Mouse (Mus musculus): Measurements from ENCODE around the gene Olfr1419. TPM values are rescaled to one million over a fixed set of nuclear protein-coding genes. Genes with fewer than 3 reads are reported as not detected.

Olfr1419 gene
- total and polyA plus RNA-seq, 3 experiments, result not detected

GRCm38 (mm10) chr19:11839119-11839518 lies 35.8 kb downstream of the Olfr1419 start, which contains the start of gene Olfr1417:
TSS of gene Olfr1417 (minus strand) at chr19:11839219.
- dilution Hi-C loops (cut with MboI; ENCODE audit: extremely low pct_ligation_motif_present, extremely low pct_unique_long_range_greater_than_20kb, low sequenced_read_pairs), result no loop called here
- in situ Hi-C loops (cut with MboI; ENCODE audit: low pct_ligation_motif_present, low pct_unique_long_range_greater_than_20kb, low sequenced_read_pairs), result no loop called here

GRCm38 (mm10) chr19:11823346-11824065 lies 51.4 kb downstream of the Olfr1419 start:
- no peaks in the 10 kb centered on the region for H3K79me2 ChIP-seq (replicated peaks; ENCODE audit: control insufficient read depth, extremely low read depth, insufficient read depth, poor library complexity, severe bottlenecking)
- H3K4me2 ChIP-seq (ENCODE audit: insufficient read depth, low read depth, poor library complexity, severe bottlenecking), result no peak overlapping the region
- peaks cover 0 to 10% of the 10 kb centered on the region in 2 experiments; a peak in 1 of 4 replicates for H3K4me1 ChIP-seq (ENCODE audit: control insufficient read depth in 1 of 2, insufficient read depth in 2 of 2)
- H3K4me3 ChIP-seq (replicated peaks in 1 of 3; ENCODE audit: low read depth in 2 of 3, low read length in 2 of 3, poor library complexity in 1 of 3), result no peak overlapping the region
- no peaks in the 10 kb centered on the region for H3K36me3 ChIP-seq (replicated peaks in 1 of 2; ENCODE audit: control insufficient read depth in 1 of 2, insufficient read depth in 1 of 2, low read length in 1 of 2)
- H3K9ac ChIP-seq (ENCODE audit: insufficient read depth, low read depth), result no peak overlapping the region
- H3K27ac ChIP-seq (ENCODE audit: insufficient read depth, low read depth), result no peak overlapping the region
- DNase-seq (ENCODE audit: extremely low read depth), result no peak
- peaks cover 21% of the 10 kb centered on the region for H3K27me3 ChIP-seq (replicated peaks)
- in situ Hi-C loops (cut with MboI; ENCODE audit: low pct_ligation_motif_present, low pct_unique_long_range_greater_than_20kb, low sequenced_read_pairs), result no loop called here
- no peaks in the 10 kb centered on the region for H3K9me3 ChIP-seq (replicated peaks; ENCODE audit: low read length)
- dilution Hi-C loops (cut with MboI; ENCODE audit: extremely low pct_ligation_motif_present, extremely low pct_unique_long_range_greater_than_20kb, low sequenced_read_pairs), result no loop called here
- no peak for TF ChIP-seq NRF1 (IDR thresholded peaks at IDR 0.05; ENCODE audit: low read depth, low read length)
- TF ChIP-seq RAD21 (IDR thresholded peaks at IDR 0.05; ENCODE audit: low read depth, low read length), result no peak
- no peak for TF ChIP-seq MYC (IDR thresholded peaks at IDR 0.05; ENCODE audit: low read depth, low read length)
- TF ChIP-seq EP300 (IDR thresholded peaks at IDR 0.05; ENCODE audit: low read length), result no peak
- no peak for TF ChIP-seq NELFE (IDR thresholded peaks at IDR 0.05; ENCODE audit: low read depth, low read length)
- no peak for TF ChIP-seq TBP (conservative IDR thresholded peaks at IDR 0.05; ENCODE audit: low read depth, low read length)
- no peak for TF ChIP-seq SMC3 (IDR thresholded peaks at IDR 0.05; ENCODE audit: low read depth, low read length)
- TF ChIP-seq MAFK (IDR thresholded peaks at IDR 0.05; ENCODE audit: insufficient replicate concordance, low read length), result no peak
- TF ChIP-seq USF1 (IDR thresholded peaks at IDR 0.05; ENCODE audit: low read depth, low read length), result no peak
- TF ChIP-seq ZC3H11A (IDR thresholded peaks at IDR 0.05; ENCODE audit: low read depth, low read length), result no peak
- no peak for TF ChIP-seq MAZ (IDR thresholded peaks at IDR 0.05; ENCODE audit: low read depth, low read length)
- TF ChIP-seq MEF2A (IDR thresholded peaks at IDR 0.05; ENCODE audit: borderline replicate concordance, low read depth, low read length), result no peak

More at GRCm38 (mm10) chr19:11839119-11839518, 35.8 kb downstream of the Olfr1419 start, which contains the start of gene Olfr1417:
- Histone ChIP-seq H3K9me3 (replicated peaks; ENCODE audit: low read length) (no peaks in the 10 kb centered on the region), H3K4me2 (ENCODE audit: insufficient read depth, low read depth, poor library complexity, severe bottlenecking) (no peak within 1 kb of the TSS), H3K4me3 (replicated peaks in 1 of 3; ENCODE audit: low read depth in 2 of 3, low read length in 2 of 3, poor library complexity in 1 of 3) (no peak within 1 kb of the TSS), H3K27me3 (replicated peaks) (no peaks in the 10 kb centered on the region), H3K9ac (ENCODE audit: insufficient read depth, low read depth) (no peak within 1 kb of the TSS), H3K27ac (ENCODE audit: insufficient read depth, low read depth) (no peak within 1 kb of the TSS), H3K4me1 (ENCODE audit: control insufficient read depth in 1 of 2, insufficient read depth in 2 of 2) (no peaks in the 10 kb centered on the region), H3K36me3 (replicated peaks in 1 of 2; ENCODE audit: control insufficient read depth in 1 of 2, insufficient read depth in 1 of 2, low read length in 1 of 2) (no peaks in the 10 kb centered on the region), H3K79me2 (replicated peaks; ENCODE audit: control insufficient read depth, extremely low read depth, insufficient read depth, poor library complexity, severe bottlenecking) (no peaks in the 10 kb centered on the region)
- TF ChIP-seq ZKSCAN1 (IDR thresholded peaks at IDR 0.05; ENCODE audit: borderline replicate concordance, low read depth, low read length) (no peak), ZNF384 (IDR thresholded peaks at IDR 0.05; ENCODE audit: low read depth, low read length) (no peak), PAX5 (IDR thresholded peaks at IDR 0.05; ENCODE audit: low read length) (no peak), EP300 (IDR thresholded peaks at IDR 0.05; ENCODE audit: low read length) (no peak), ZMIZ1 (IDR thresholded peaks at IDR 0.05; ENCODE audit: low read depth, low read length) (no peak), TBP (conservative IDR thresholded peaks at IDR 0.05; ENCODE audit: low read depth, low read length) (no peak), RAD21 (IDR thresholded peaks at IDR 0.05; ENCODE audit: low read depth, low read length) (no peak), E2F4 (IDR thresholded peaks at IDR 0.05; ENCODE audit: insufficient replicate concordance, low read depth, low read length) (no peak), CHD1 (IDR thresholded peaks at IDR 0.05; ENCODE audit: low read depth, low read length) (no peak), UBTF (IDR thresholded peaks at IDR 0.05; ENCODE audit: low read depth, low read length) (no peak), MAZ (IDR thresholded peaks at IDR 0.05; ENCODE audit: low read depth, low read length) (no peak), ZC3H11A (IDR thresholded peaks at IDR 0.05; ENCODE audit: low read depth, low read length) (no peak), MYC (IDR thresholded peaks at IDR 0.05; ENCODE audit: low read depth, low read length) (no peak), ELF1 (IDR thresholded peaks at IDR 0.05; ENCODE audit: low read depth, low read length) (no peak), ETS1 (conservative IDR thresholded peaks at IDR 0.05; ENCODE audit: low read depth, low read length) (no peak), USF1 (IDR thresholded peaks at IDR 0.05; ENCODE audit: low read depth, low read length) (no peak), MEF2A (IDR thresholded peaks at IDR 0.05; ENCODE audit: borderline replicate concordance, low read depth, low read length) (no peak)
- no peak for DNase-seq (ENCODE audit: extremely low read depth)

Data from CH12.LX (cell line).